Mouse (Mus musculus): ENCODE data around the gene Map3k4. TPM values are rescaled to one million over a fixed set of nuclear protein-coding genes. Genes with fewer than 3 reads are reported as not detected.

The Map3k4 gene
- polyA plus RNA-seq, 1 experiment from 2014 or later, result 35.6 TPM

GRCm38 (mm10) chr17:12211890-12212289 lies 106.7 kb downstream of the Map3k4 start:
- Histone ChIP-seq H3K27ac (replicated peaks) (no peak overlapping the region), H3K27me3 (ENCODE audit: control insufficient read depth, insufficient read depth, low read length) (no peaks in the 10 kb centered on the region), H3K4me1 (replicated peaks; ENCODE audit: control insufficient read depth, insufficient read depth) (no peaks in the 10 kb centered on the region), H3K36me3 (ENCODE audit: control insufficient read depth, insufficient read depth, low read length) (peaks cover under 1% of the 10 kb centered on the region; the same call in 1 of the 2 replicates), H3K4me2 (replicated peaks; ENCODE audit: low read depth) (no peak overlapping the region), H3K9ac (ENCODE audit: low read length) (no peak overlapping the region), H3K4me3 (ENCODE audit: low read depth, low read length) (no peak overlapping the region), H3K9me3 (ENCODE audit: control insufficient read depth, low read length) (no peaks in the 10 kb centered on the region)
- ATAC-seq (ENCODE audit: low FRiP score, low TSS enrichment) (no peak), DNase-seq (ENCODE audit: low spot score) (no peak)
- 88% methylated on average over 11 of the region's 11 CpGs for WGBS
- TF ChIP-seq EP300 (optimal IDR thresholded peaks at IDR 0.05), result no peak
- no peak for TF ChIP-seq CTCF (IDR thresholded peaks at IDR 0.05; ENCODE audit: low read depth)

GRCm38 (mm10) chr17:12210544-12211132 lies 108.0 kb downstream of the Map3k4 start:
- WGBS, result 32% methylated on average over 8 of the region's 8 CpGs
- H3K4me1 ChIP-seq (replicated peaks; ENCODE audit: control insufficient read depth, insufficient read depth), result peaks cover 5% of the 10 kb centered on the region
- no peaks in the 10 kb centered on the region for H3K27me3 ChIP-seq (ENCODE audit: control insufficient read depth, insufficient read depth, low read length)
- no peaks in the 10 kb centered on the region for H3K9me3 ChIP-seq (ENCODE audit: control insufficient read depth, low read length)
- TF ChIP-seq EP300 (optimal IDR thresholded peaks at IDR 0.05), result no peak
- peak; percentile 99 for TF ChIP-seq CTCF (IDR thresholded peaks at IDR 0.05; ENCODE audit: low read depth)
- ATAC-seq (ENCODE audit: low FRiP score, low TSS enrichment) (peak; percentile 16), DNase-seq (ENCODE audit: low spot score) (peak; percentile 86)
- no peak overlapping the region for H3K27ac ChIP-seq (replicated peaks)
- no peak overlapping the region for H3K4me3 ChIP-seq (ENCODE audit: low read depth, low read length)
- no peaks in the 10 kb centered on the region for H3K36me3 ChIP-seq (ENCODE audit: control insufficient read depth, insufficient read depth, low read length)
- no peak overlapping the region for H3K4me2 ChIP-seq (replicated peaks; ENCODE audit: low read depth)
- H3K9ac ChIP-seq (ENCODE audit: low read length), result no peak overlapping the region

GRCm38 (mm10) chr17:12209481-12209880 lies 109.1 kb downstream of the Map3k4 start:
- H3K4me1 ChIP-seq (replicated peaks; ENCODE audit: control insufficient read depth, insufficient read depth), result peaks cover 11% of the 10 kb centered on the region
- no peak for ATAC-seq (ENCODE audit: low FRiP score, low TSS enrichment)
- no peaks in the 10 kb centered on the region for H3K27me3 ChIP-seq (ENCODE audit: control insufficient read depth, insufficient read depth, low read length)
- TF ChIP-seq EP300 (optimal IDR thresholded peaks at IDR 0.05) (no peak), CTCF (IDR thresholded peaks at IDR 0.05; ENCODE audit: low read depth) (no peak)
- no peak for DNase-seq (ENCODE audit: low spot score)
- no peaks in the 10 kb centered on the region for H3K36me3 ChIP-seq (ENCODE audit: control insufficient read depth, insufficient read depth, low read length)
- no peak overlapping the region for H3K4me2 ChIP-seq (replicated peaks; ENCODE audit: low read depth)
- no peak overlapping the region for H3K4me3 ChIP-seq (ENCODE audit: low read depth, low read length)
- no peak overlapping the region for H3K27ac ChIP-seq (replicated peaks)
- H3K9ac ChIP-seq (ENCODE audit: low read length), result no peak overlapping the region
- H3K9me3 ChIP-seq (ENCODE audit: control insufficient read depth, low read length), result no peaks in the 10 kb centered on the region
- 77% methylated on average over 4 of the region's 4 CpGs for WGBS

GRCm38 (mm10) chr17:12207022-12207548 lies 111.5 kb downstream of the Map3k4 start:
- Histone ChIP-seq H3K4me1 (replicated peaks; ENCODE audit: control insufficient read depth, insufficient read depth) (peaks cover 11% of the 10 kb centered on the region), H3K27ac (replicated peaks) (no peak overlapping the region), H3K9ac (ENCODE audit: low read length) (no peak overlapping the region), H3K27me3 (ENCODE audit: control insufficient read depth, insufficient read depth, low read length) (no peaks in the 10 kb centered on the region), H3K4me2 (replicated peaks; ENCODE audit: low read depth) (no peak overlapping the region), H3K36me3 (ENCODE audit: control insufficient read depth, insufficient read depth, low read length) (no peaks in the 10 kb centered on the region), H3K4me3 (ENCODE audit: low read depth, low read length) (no peak overlapping the region), H3K9me3 (ENCODE audit: control insufficient read depth, low read length) (no peaks in the 10 kb centered on the region)
- no peak for ATAC-seq (ENCODE audit: low FRiP score, low TSS enrichment)
- 33% methylated on average over 1 of the region's 1 CpGs for WGBS
- no peak for TF ChIP-seq CTCF (IDR thresholded peaks at IDR 0.05; ENCODE audit: low read depth)
- DNase-seq (ENCODE audit: low spot score), result no peak

GRCm38 (mm10) chr17:12206248-12206647 lies 112.3 kb downstream of the Map3k4 start:
- Histone ChIP-seq H3K27ac (replicated peaks) (peak overlapping the region; percentile 69; the same call in 1 of the 2 replicates), H3K4me3 (ENCODE audit: low read depth, low read length) (no peak overlapping the region), H3K36me3 (ENCODE audit: control insufficient read depth, insufficient read depth, low read length) (no peaks in the 10 kb centered on the region), H3K9ac (ENCODE audit: low read length) (no peak overlapping the region), H3K9me3 (ENCODE audit: control insufficient read depth, low read length) (no peaks in the 10 kb centered on the region), H3K27me3 (ENCODE audit: control insufficient read depth, insufficient read depth, low read length) (no peaks in the 10 kb centered on the region), H3K4me2 (replicated peaks; ENCODE audit: low read depth) (no peak overlapping the region), H3K4me1 (replicated peaks; ENCODE audit: control insufficient read depth, insufficient read depth) (peaks cover 11% of the 10 kb centered on the region)
- DNase-seq (ENCODE audit: low spot score), result no peak
- 55% methylated on average over 3 of the region's 3 CpGs for WGBS
- ATAC-seq (ENCODE audit: low FRiP score, low TSS enrichment), result no peak
- no peak for TF ChIP-seq EP300 (optimal IDR thresholded peaks at IDR 0.05)
- no peak for TF ChIP-seq CTCF (IDR thresholded peaks at IDR 0.05; ENCODE audit: low read depth)

- Histone ChIP-seq H3K4me3 (ENCODE audit: low read depth, low read length) (no peak overlapping the region), H3K36me3 (ENCODE audit: control insufficient read depth, insufficient read depth, low read length) (no peaks in the 10 kb centered on the region), H3K27me3 (ENCODE audit: control insufficient read depth, insufficient read depth, low read length) (no peaks in the 10 kb centered on the region), H3K27ac (replicated peaks) (peak overlapping the region; percentile 46; the same call in 1 of the 2 replicates), H3K9ac (ENCODE audit: low read length) (no peak overlapping the region), H3K4me2 (replicated peaks; ENCODE audit: low read depth) (no peak overlapping the region), H3K9me3 (ENCODE audit: control insufficient read depth, low read length) (no peaks in the 10 kb centered on the region), H3K4me1 (replicated peaks; ENCODE audit: control insufficient read depth, insufficient read depth) (peaks cover 11% of the 10 kb centered on the region)
- peak; percentile 67 for ATAC-seq (ENCODE audit: low FRiP score, low TSS enrichment)
- DNase-seq (ENCODE audit: low spot score), result peak; percentile 56
- no peak for TF ChIP-seq CTCF (IDR thresholded peaks at IDR 0.05; ENCODE audit: low read depth)
- no peak for TF ChIP-seq EP300 (optimal IDR thresholded peaks at IDR 0.05)
- 4% methylated on average over 4 of the region's 4 CpGs for WGBS
These were observed 112.9 kb downstream of the Map3k4 start for GRCm38 (mm10) chr17:12205694-12206075.
